Mouse (Mus musculus): ENCODE results near the gene 1700001K19Rik.

- no peak for TF ChIP-seq POLR2A (IDR thresholded peaks at IDR 0.05; ENCODE audit: low read depth, low read length)
- no peak for TF ChIP-seq CTCF (IDR thresholded peaks at IDR 0.05; ENCODE audit: extremely low read depth, insufficient read length, insufficient replicate concordance, low read depth, low read length)
Observed at GRCm38 (mm10) chr12:110683580-110683979, 1.2 kb upstream of the 1700001K19Rik start.
